Mouse (Mus musculus) hindbrain, embryonic 15.5 days (tissue): ENCODE data around the gene Usp15. TPM values are rescaled to one million over a fixed set of nuclear protein-coding genes. Genes with fewer than 3 reads are reported as not detected.
A peak's percentile ranks its signal among the peaks of the same experiment; 100 is the strongest.
"Not testable (repeated sequence)": the region's sequence is repeated elsewhere in the genome, so short reads cannot be mapped to it uniquely, and the experiment has no call there.

Experiments used
- ATAC-seq: fragments of 200-750 bp; cut with Nextera tagmentation; 2 replicates; pipeline ENCODE4 v1.8.0; 2017; ENCODE audit warnings: low read depth, moderate number of reproducible peaks, moderate TSS enrichment; ENCODE audit not compliant: low FRiP score
- H3K27ac ChIP-seq: fragments of 300-500 bp; sonication (generic); replicated peaks from 2 replicates; pipeline ENCODE4 v1.5.1; 2015; ENCODE audit warnings: mild to moderate bottlenecking, inconsistent platforms
- H3K27me3 ChIP-seq: fragments of 300-500 bp; sonication (generic); 2 replicates; pipeline ENCODE4 v1.6.1; 2015; ENCODE audit warnings: control low read depth, inconsistent platforms
- H3K36me3 ChIP-seq: fragments of 300-500 bp; sonication (generic); 2 replicates; pipeline ENCODE4 v1.6.1; 2015; ENCODE audit warnings: control low read depth, inconsistent platforms
- H3K4me1 ChIP-seq: fragments of 300-500 bp; sonication (generic); replicated peaks from 2 replicates; pipeline ENCODE4 v1.6.1; 2015; ENCODE audit warnings: control low read depth, inconsistent platforms
- H3K4me2 ChIP-seq: fragments of 300-500 bp; sonication (generic); 2 replicates; pipeline ENCODE4 v1.6.1; 2015; ENCODE audit warnings: moderate library complexity, mild to moderate bottlenecking, inconsistent platforms
- H3K4me3 ChIP-seq: fragments of 300-500 bp; sonication (generic); 2 replicates; pipeline ENCODE4 v1.5.1; 2015; ENCODE audit warnings: mild to moderate bottlenecking, inconsistent platforms
- H3K9ac ChIP-seq: fragments of 300-500 bp; sonication (generic); 2 replicates; pipeline ENCODE4 v1.6.1; 2015; ENCODE audit warnings: inconsistent platforms
- H3K9me3 ChIP-seq: fragments of 300-500 bp; sonication (generic); 2 replicates; pipeline ENCODE4 v1.6.1; 2016; ENCODE audit warnings: control low read depth, inconsistent platforms
- WGBS: fragments of 180-500 bp; shearing (Covaris S2); methylation state at CpG from one replicate; pipeline ENCODE4 v1.1.7; 2015; 5-methylcytosine and 5-hydroxymethylcytosine counted together
- polyA plus RNA-seq: library from polyadenylated mRNA; unstranded; fragments of >200 nt; fragmentation: Nextera tagmentation; extraction: Ambion mirVana; gene quantifications from 2 replicates; pipeline ENCODE4 v1.2.1, GENCODE M21; 2015

Gene Usp15
- 66.3 and 68.4 TPM in 2 replicates for polyA plus RNA-seq

GRCm38 (mm10) chr10:123196835-123197559 lies at the start of gene Usp15:
Gene Usp15, minus strand, starts transcription at chr10:123196995.
- Histone ChIP-seq H3K27ac (peak within 1 kb of the TSS; percentile 98), H3K4me2 (peak within 1 kb of the TSS; percentile 73), H3K9ac (peak within 1 kb of the TSS; percentile 97), H3K36me3 (no peaks in the 10 kb centered on the region), H3K4me3 (peak within 1 kb of the TSS; percentile 97), H3K4me1 (peaks cover 18% of the 10 kb centered on the region), H3K27me3 (no peaks in the 10 kb centered on the region), H3K9me3 (no peaks in the 10 kb centered on the region)
- ATAC-seq, result peak; percentile 94
- under 1% methylated on average over 57 of the region's 66 CpGs for WGBS

GRCm38 (mm10) chr10:123229420-123229819 lies 32.6 kb upstream of the Usp15 start:
- H3K9ac ChIP-seq, result no peak overlapping the region
- WGBS, result 92% methylated on average over 5 of the region's 5 CpGs
- no peak for ATAC-seq
- no peaks in the 10 kb centered on the region for H3K9me3 ChIP-seq
- no peaks in the 10 kb centered on the region for H3K27me3 ChIP-seq
- H3K27ac ChIP-seq, result no peak overlapping the region
- H3K4me3 ChIP-seq, result no peak overlapping the region
- H3K36me3 ChIP-seq, result no peaks in the 10 kb centered on the region
- no peaks in the 10 kb centered on the region for H3K4me1 ChIP-seq
- no peak overlapping the region for H3K4me2 ChIP-seq

GRCm38 (mm10) chr10:123222785-123223184 lies 26.0 kb upstream of the Usp15 start:
- H3K4me3 ChIP-seq, result no peak overlapping the region
- H3K4me1 ChIP-seq, result no peaks in the 10 kb centered on the region
- H3K4me2 ChIP-seq, result no peak overlapping the region
- H3K36me3 ChIP-seq, result no peaks in the 10 kb centered on the region
- 97% methylated on average over 5 of the region's 5 CpGs for WGBS
- H3K27ac ChIP-seq, result no peak overlapping the region
- H3K27me3 ChIP-seq, result no peaks in the 10 kb centered on the region
- H3K9ac ChIP-seq, result no peak overlapping the region
- no peak for ATAC-seq
- H3K9me3 ChIP-seq, result no peaks in the 10 kb centered on the region

DNA sequence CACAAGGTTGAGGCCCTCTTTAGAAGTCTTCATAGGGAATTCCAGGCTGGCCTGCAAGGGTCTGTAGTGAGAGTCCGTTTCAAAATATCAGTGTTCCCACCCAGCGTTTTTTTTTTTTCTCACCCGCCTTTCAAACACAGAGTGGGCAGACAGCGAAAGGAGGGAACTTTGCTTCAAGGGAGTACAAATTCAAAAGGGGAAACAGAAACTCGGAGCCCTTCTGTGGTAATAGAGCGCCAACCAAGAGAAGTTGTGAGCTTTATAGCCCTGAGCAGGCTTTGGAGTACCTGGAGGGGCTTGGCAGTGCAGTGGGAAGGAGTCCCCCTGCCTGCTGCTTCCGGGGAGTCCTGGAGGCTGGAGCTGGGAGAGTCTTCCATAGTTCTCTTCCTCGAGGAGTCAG lies 12.7 kb upstream of the Usp15 start:
- Histone ChIP-seq H3K9ac (no peak overlapping the region), H3K4me3 (no peak overlapping the region), H3K4me2 (no peak overlapping the region), H3K4me1 (no peaks in the 10 kb centered on the region), H3K27me3 (no peaks in the 10 kb centered on the region), H3K9me3 (no peaks in the 10 kb centered on the region), H3K36me3 (no peaks in the 10 kb centered on the region), H3K27ac (no peak overlapping the region)
- no peak for ATAC-seq
- WGBS, result 81% methylated on average over 8 of the region's 8 CpGs

DNA sequence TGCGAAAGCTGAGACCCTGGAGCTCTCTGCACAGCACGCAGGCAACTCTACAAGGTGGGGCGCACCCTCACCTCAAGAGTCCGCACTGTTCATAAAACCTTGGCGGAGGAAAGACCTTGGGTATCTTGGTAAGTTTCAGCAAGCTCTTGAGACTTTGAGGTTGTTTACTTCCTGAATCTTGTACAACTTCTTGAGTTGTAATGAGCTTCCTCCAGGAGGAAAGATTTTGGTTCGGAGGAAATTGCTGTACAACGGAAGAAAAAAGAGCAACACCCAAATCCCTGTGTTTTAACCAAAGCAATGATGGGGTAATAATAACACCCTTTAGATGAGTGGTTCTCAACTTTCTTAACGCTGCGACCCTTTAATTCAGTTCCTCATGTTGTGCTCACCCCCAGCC lies 11.5 kb upstream of the Usp15 start:
- WGBS, result 94% methylated on average over 9 of the region's 9 CpGs
- ATAC-seq, result no peak

GRCm38 (mm10) chr10:123206074-123206473 lies 9.3 kb upstream of the Usp15 start:
- 88% methylated on average over 6 of the region's 6 CpGs for WGBS
- no peak for ATAC-seq
- Histone ChIP-seq H3K9ac (no peak overlapping the region), H3K27me3 (no peaks in the 10 kb centered on the region), H3K36me3 (no peaks in the 10 kb centered on the region), H3K27ac (no peak overlapping the region), H3K9me3 (no peaks in the 10 kb centered on the region), H3K4me2 (no peak overlapping the region), H3K4me3 (no peak overlapping the region), H3K4me1 (no peaks in the 10 kb centered on the region)

More for the DNA sequence above, 11.5 kb upstream of the Usp15 start:
- H3K36me3 ChIP-seq, result no peaks in the 10 kb centered on the region
- no peaks in the 10 kb centered on the region for H3K9me3 ChIP-seq
- no peaks in the 10 kb centered on the region for H3K27me3 ChIP-seq
- no peaks in the 10 kb centered on the region for H3K4me1 ChIP-seq
- no peak overlapping the region for H3K4me3 ChIP-seq
- no peak overlapping the region for H3K9ac ChIP-seq
- H3K4me2 ChIP-seq, result no peak overlapping the region
- H3K27ac ChIP-seq, result no peak overlapping the region

GRCm38 (mm10) chr10:123205364-123205763 lies 8.6 kb upstream of the Usp15 start:
- H3K9ac ChIP-seq, H3K4me2 ChIP-seq, ATAC-seq, H3K4me3 ChIP-seq, H3K9me3 ChIP-seq, H3K27ac ChIP-seq, H3K4me1 ChIP-seq, H3K27me3 ChIP-seq, H3K36me3 ChIP-seq: not testable (repeated sequence)
- 94% methylated on average over 3 of the region's 3 CpGs for WGBS

DNA sequence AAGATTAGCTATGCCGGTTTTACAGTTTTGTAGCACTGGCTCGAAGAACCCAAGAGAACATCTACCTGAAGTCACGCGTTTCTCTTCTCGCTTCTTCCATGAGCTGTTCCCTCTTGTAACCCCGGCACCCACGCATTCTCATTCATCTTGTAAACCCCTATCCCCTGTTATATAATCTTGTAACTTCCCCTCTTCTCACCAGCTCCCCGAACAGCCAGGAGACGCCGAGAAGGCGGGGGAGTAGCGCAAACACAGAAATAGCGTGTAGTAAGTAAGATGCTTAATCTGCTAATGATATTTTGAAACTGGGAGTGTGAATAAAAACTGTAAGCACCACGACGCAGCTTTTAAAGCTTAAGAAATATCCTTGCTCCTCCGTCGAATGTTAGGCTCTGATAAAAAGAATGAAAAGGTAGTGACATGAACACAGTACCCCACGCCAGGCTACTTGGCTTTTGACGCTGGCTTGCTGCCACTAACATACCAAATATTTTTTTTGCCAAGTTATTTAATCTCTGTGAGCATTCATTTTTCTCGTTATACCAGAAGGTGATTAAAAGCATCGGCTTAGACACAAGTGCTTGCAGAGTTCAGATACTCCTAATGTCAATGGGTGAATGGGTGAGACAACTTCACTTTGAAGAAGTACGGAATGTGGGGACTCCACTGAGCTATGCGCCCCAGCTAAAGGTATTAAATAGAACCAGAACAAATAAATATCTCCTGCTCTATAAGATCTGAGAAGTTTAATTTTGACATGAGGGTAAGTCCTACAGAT lies 5.4 kb upstream of the Usp15 start:
- 90% methylated on average over 23 of the region's 23 CpGs for WGBS
- no peaks in the 10 kb centered on the region; the same call in 1 of the 2 replicates for H3K4me1 ChIP-seq
- no peaks in the 10 kb centered on the region for H3K36me3 ChIP-seq
- no peak overlapping the region for H3K4me3 ChIP-seq
- no peak for ATAC-seq
- no peak overlapping the region for H3K9ac ChIP-seq
- no peaks in the 10 kb centered on the region for H3K27me3 ChIP-seq
- no peaks in the 10 kb centered on the region for H3K9me3 ChIP-seq
- H3K4me2 ChIP-seq, result no peak overlapping the region
- H3K27ac ChIP-seq, result no peak overlapping the region

DNA sequence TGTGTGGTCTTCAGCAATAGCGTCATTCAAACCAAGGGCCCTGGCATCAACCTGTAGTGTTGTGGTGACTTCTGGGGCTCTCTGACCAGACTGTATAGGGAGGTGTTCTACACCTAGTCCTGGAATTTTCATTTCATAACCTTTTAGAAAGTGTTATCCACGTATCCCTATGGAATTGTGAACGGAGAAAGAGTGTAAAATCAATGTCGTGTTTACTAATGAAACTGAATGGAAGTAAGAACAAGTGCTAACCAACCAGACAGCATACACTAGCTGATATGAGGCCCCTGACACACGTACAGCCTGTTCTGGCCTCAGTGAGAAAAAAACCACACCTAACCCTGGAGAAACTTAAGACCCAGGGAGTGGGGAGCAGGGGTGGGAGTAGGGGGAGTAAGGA lies 4.6 kb upstream of the Usp15 start:
- H3K27ac ChIP-seq, result no peak overlapping the region
- no peak overlapping the region for H3K4me2 ChIP-seq
- ATAC-seq, result no peak
- H3K36me3 ChIP-seq, result no peaks in the 10 kb centered on the region
- no peaks in the 10 kb centered on the region for H3K9me3 ChIP-seq
- H3K4me3 ChIP-seq, result no peak overlapping the region
- WGBS, result 87% methylated on average over 5 of the region's 5 CpGs
- H3K27me3 ChIP-seq, result no peaks in the 10 kb centered on the region
- no peaks in the 10 kb centered on the region; the same call in 1 of the 2 replicates for H3K4me1 ChIP-seq
- no peak overlapping the region for H3K9ac ChIP-seq

- Histone ChIP-seq H3K27me3 (no peaks in the 10 kb centered on the region), H3K27ac (no peak overlapping the region), H3K4me3 (no peak overlapping the region), H3K4me1 (no peaks in the 10 kb centered on the region; the same call in 1 of the 2 replicates), H3K4me2 (no peak overlapping the region), H3K9ac (no peak overlapping the region), H3K36me3 (no peaks in the 10 kb centered on the region), H3K9me3 (no peaks in the 10 kb centered on the region)
- no peak for ATAC-seq
- WGBS, result 95% methylated on average over 5 of the region's 5 CpGs
These were observed 4.2 kb upstream of the Usp15 start for GRCm38 (mm10) chr10:123200996-123201395.

DNA sequence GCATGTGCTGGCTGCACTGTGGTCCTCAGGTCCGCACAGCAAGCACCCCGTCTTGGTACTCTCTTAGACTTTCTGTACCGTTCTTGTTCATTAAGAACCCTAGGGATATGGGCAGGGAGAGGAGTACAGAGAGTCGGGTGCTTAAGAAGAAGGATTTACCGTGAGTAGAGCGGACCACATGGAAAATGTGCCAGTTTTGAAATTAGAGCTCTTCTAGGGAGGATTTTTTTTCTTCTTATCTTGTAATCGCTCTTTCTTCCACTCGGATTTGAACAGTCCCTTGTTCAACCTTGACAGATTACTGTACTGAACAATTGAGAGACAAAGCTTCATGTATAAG lies 3.5 kb upstream of the Usp15 start:
- no peak for ATAC-seq
- Histone ChIP-seq H3K9me3 (no peaks in the 10 kb centered on the region), H3K9ac (no peak overlapping the region), H3K4me2 (no peak overlapping the region), H3K27ac (no peak overlapping the region), H3K4me3 (no peak overlapping the region), H3K4me1 (peaks cover 6% of the 10 kb centered on the region), H3K27me3 (no peaks in the 10 kb centered on the region), H3K36me3 (no peaks in the 10 kb centered on the region)
- WGBS, result 87% methylated on average over 8 of the region's 8 CpGs

DNA sequence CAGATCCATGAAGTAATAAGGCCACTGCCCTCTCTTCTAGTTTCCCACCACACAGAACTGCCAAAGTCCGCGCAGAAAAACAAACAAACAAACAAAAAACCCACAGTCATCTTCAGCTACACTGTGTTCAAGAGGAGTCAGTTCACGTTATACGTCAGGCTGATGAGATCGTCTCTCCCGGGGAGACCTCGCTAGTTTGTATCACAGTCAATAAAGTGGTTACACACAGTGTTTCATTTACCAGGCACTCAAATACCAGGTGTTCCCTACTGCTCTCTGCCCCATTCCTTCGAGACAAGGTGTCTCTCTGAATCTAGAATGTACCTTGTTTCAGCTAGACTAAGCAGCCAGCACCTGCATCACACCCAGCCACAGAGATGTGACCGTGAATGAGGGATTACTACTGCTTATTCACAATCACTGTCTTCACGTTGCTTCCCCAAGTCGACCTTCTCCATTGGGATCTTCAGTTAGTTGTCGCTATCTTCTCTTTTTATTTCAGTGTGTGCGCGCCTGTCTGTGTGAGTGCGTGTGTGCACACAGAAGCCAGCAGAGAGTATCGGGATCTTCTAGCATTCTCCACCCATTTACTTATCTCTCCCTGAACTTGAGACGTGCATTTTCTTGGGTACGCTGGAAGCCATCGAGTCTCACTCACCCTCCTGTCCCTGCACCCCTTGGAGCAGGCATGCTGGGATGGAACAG lies 3.0 kb upstream of the Usp15 start:
- H3K9me3 ChIP-seq, result no peaks in the 10 kb centered on the region
- H3K4me1 ChIP-seq, result peaks cover 10% of the 10 kb centered on the region
- H3K27me3 ChIP-seq, result no peaks in the 10 kb centered on the region
- H3K9ac ChIP-seq, result no peak overlapping the region
- no peak for ATAC-seq
- 86% methylated on average over 19 of the region's 19 CpGs for WGBS
- no peak overlapping the region for H3K4me2 ChIP-seq
- H3K4me3 ChIP-seq, result no peak overlapping the region
- H3K36me3 ChIP-seq, result no peaks in the 10 kb centered on the region
- no peak overlapping the region for H3K27ac ChIP-seq
